Mouse (Mus musculus): ENCODE measurements around the gene Cdc42se2.

Cdc42se2 gene

GRCm38 (mm10) chr11:54786858-54787487 lies 502 bp downstream of the Cdc42se2 start:
- DNase-seq, result no peak

- DNase-seq, result no peak
Observed at GRCm38 (mm10) chr11:54785566-54785965, 1.9 kb downstream of the Cdc42se2 start.

DNA sequence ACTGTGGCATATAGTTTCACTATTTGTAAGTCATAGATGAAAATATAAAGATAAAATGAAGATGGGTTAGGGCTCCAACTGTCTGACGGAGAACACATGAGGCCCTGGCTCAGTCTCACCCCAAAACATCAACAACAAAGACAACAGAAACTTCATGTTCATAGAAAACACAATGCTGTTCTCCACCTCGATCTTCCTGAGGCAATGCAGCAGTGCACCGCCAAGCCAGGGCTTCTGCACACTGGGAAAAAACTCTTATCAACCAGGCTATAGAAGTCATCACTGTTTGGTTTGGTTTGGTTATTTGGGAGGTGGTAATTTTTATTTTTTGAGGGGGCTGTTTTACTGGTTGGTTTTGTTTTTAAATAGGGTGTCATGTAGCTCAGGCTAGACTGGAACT lies 3.0 kb downstream of the Cdc42se2 start:
- no peak for DNase-seq

GRCm38 (mm10) chr11:54782253-54782652 lies 5.2 kb downstream of the Cdc42se2 start:
- no peak for DNase-seq

DNA sequence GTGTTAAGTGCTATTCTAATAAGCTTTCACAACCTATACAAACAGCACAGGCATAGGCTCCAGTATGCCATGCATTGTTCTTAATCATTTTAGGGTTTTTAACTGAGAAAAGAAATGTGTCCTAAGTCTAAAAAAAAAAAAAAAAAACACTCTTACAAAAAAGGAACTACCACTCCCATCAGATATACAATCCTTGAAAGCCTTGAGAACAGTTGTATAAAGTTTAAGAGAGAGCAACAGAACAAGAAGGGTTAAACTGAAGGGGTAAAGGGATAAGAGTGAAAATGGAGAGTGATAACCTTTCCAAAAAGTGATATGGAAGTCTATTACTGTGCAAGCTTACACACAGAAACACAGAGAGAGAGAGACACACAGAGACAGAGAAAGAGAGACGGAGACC lies 7.5 kb downstream of the Cdc42se2 start:
- no peak for DNase-seq

GRCm38 (mm10) chr11:54778131-54778844 lies 9.2 kb downstream of the Cdc42se2 start:
- DNase-seq, result no peak

GRCm38 (mm10) chr11:54777387-54778130 lies 9.9 kb downstream of the Cdc42se2 start:
- no peak for DNase-seq

DNA sequence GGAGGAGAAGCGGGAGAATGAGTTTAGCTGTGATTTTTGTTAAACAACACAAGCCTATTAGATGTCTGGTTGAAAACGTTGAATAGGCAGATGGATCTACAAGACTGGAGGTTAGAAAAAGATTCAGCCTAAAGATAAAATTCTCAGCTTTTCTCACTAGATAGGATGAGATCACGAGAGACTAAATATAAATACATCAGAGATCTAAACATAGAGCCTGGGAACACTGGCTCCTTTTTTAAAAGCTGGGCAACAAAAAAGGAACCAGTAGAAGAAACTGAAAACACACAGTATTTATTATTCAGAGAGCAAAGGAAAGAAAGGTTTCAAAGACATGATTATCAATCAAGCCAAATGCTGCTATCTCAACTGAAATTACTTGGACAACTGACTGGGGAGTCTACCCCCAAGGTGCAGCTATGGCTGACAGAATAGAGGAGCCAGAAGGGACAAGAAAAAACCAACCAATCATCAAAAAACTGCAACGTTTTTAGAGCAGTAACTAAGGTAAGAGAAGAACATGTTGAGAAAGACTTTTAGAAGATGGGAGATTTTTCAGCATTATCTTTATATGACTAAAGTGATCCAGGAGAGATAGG lies 10.6 kb downstream of the Cdc42se2 start:
- no peak for DNase-seq

GRCm38 (mm10) chr11:54776367-54776701 lies 11.1 kb downstream of the Cdc42se2 start:
- DNase-seq, result no peak

- no peak for DNase-seq
Observed at GRCm38 (mm10) chr11:54775628-54776366, 11.7 kb downstream of the Cdc42se2 start.

DNA sequence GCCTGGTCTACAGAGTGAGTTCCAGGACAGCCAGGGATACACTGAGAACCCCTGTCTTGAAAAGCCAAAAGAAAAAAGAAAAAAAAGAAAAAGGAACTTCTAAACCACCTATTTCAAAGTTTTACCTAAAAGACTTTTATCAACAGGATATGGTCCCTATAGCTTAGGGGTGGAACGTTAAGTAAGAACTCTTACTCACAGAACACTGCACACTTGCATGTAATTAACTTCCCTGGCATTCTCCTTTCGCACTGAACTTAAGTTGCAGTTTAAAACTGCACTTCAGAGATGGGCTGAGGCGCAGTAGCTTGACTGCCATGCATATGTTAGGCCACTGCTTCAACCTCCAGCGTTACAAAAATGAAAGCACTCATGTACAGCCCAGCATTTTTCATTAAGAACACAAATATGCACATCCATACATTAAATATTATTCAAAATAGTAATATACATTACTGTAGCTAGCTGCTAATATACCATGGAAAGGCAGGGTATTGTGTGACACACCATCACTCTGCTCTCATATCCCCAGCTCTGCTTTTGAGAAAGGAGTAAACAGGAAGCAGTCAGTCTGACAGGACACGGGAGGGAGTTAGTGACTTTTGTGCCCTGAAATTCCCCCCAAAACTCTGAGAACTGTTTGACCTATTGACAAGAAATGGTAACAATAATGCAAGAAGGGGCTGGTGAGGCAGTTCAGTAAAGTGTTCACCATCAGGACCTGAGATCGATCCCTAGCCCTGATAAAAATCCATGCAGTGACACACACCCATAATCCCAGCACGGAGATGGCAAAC lies 13.0 kb downstream of the Cdc42se2 start:
- no peak for DNase-seq

DNA sequence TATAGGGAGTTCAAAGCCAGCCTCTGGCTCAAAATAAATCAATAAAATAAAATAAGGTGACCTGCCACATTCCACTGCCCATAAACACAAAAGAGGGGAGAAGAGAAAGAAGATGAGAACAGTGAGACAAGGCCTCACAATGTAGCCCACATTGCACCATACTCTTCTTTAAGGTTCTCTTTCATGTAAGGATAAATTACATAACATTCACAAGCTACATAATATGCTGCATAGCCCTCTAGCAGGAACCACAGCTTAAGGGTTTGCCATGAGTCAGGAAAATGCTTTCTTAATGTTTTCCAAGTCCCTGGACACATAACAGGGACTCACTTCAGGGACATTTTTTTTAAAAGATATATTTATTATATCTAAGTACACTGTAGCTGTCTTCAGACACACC lies 15.9 kb downstream of the Cdc42se2 start:
- DNase-seq, result no peak

- no peak for DNase-seq
Observed at GRCm38 (mm10) chr11:54769843-54770242, 17.6 kb downstream of the Cdc42se2 start.

DNA sequence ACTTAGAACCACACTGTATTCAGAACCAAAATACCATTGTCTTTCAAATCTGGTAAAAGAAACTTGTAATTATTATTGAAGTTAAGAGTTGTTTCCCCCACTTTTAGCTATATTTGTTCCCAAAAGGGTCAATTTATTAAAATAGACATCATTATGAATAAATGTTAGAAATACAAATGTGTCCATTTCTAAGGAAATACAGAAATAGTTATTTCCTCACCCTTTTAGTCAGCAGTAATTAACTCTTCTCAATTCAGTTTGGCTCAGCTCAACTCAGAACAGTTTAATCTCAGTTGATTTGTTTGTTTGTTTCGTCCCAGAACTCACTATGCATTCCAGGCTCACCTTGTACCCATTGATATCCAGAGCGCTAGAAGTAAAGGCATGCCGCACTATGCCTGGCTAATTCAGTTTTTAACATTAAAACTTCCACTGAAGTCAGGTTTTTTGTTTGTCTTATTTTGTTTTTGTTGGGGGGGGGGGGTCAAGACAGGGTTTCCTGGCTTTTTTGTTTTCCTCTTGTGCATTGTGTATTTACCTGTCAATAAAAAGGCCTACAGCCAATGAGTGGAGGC lies 19.3 kb downstream of the Cdc42se2 start:
- no peak for DNase-seq

GRCm38 (mm10) chr11:54764759-54765158 lies 22.7 kb downstream of the Cdc42se2 start:
- no peak for DNase-seq

DNA sequence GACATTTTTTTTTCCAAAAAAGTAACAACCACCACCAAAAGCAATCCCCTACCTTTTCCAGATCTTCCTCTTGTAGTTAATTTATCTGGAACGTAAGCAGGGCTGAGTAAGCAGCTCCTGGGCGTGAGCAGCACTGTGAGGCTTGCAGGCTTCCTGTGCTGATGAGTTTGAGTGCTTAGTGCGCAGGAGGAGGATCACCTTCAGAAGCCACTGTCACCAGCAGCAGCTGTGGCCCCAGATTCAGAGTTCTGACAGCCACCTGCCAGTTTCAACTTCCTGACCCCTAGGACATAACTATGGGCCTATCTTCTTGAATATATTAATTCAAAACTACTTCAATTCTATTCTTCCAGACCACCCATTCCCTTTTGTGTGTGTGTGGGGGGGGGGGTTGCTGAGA lies 23.4 kb downstream of the Cdc42se2 start:
- DNase-seq, result no peak

GRCm38 (mm10) chr11:54762735-54763134 lies 24.7 kb downstream of the Cdc42se2 start:
- DNase-seq, result no peak

DNA sequence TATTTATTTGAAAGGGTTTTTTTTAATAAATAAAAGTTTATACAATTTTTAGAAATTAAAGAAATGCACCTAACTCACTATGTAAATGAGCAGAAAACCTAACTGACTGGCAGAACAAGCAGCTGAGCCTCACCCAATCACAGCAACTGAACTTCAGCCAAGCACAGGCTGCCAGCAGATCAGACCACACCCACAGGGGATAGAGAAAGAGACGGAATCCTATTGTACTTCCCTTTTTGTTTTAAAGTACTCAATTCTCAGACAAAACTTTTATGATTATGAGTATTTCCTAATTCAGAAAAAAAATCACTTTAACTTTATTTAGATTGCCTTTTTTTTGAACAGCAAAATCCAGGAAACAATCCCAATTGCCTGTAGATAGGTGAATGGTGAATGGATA lies 29.5 kb downstream of the Cdc42se2 start:
- no peak for DNase-seq

GRCm38 (mm10) chr11:54755148-54755664 lies 32.3 kb downstream of the Cdc42se2 start:
- DNase-seq, result no peak

DNA sequence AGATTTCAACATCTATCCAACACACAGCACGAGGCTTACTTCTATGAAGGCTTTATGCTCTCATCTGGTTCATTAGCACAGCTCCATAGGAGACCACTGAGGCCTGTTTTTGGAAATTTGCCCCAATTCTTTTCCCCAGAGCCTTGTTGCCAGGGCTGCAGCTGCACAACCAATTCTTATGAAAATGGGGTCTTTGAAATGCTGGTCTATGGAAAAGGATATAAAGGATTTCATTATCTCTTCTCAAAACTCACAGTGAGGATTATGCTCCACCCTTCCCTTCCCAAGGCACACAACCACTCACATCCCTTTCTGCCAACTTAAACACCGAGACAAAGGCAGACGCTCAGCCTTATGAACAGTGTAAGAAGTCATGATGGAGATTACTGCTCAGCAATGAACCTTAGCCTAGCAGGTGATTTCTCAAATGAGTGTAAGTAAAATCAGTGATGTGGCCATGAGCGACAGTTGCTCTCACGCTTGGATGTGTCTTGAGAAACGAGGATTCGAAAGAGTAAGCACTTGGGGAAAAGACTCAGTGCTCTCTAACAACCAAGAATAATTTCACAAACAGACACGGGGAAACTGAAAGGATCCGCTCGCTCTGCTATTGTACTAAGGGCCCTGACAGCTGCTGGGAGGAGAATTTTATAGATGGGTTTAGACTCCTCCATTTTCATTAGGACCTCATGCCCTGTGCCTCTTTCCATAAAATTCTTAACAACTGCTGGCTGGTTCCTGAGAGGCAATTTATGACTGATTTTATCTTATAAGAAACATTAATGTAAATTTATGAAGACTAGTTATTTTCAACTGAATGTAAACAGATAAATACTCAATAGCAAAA lies 33.0 kb downstream of the Cdc42se2 start:
- peak; percentile 13 for DNase-seq

DNA sequence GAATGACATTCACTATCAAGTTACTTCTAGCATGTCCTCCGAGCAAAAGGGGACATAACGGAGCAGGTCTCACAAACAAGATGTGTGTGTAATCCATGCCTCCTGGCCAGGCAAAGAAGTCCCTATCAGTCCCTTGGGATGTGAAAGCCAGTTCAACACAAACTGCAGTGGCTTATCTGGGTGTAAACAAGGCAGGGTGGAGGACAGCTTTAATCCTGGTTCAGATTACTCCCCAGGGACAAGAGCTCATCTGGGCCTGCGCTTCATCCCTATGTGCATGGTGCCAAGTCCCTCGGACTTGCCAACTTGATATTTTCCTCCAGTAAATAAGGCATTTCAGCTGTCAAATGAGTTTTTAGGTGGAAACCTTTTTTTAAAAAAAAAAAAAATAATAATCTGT lies 36.0 kb downstream of the Cdc42se2 start:
- DNase-seq, result no peak
